Mouse (Mus musculus): Measurements from ENCODE around the gene Sprr2a1. TPM values are rescaled to one million over a fixed set of nuclear protein-coding genes. Genes with fewer than 3 reads are reported as not detected.
"Not testable (repeated sequence)": the region's sequence is repeated elsewhere in the genome, so short reads cannot be mapped to it uniquely, and the experiment has no call there.

Sprr2a1 gene
- polyA plus RNA-seq (2016; fragmentation: Nextera tagmentation; extraction: Ambion mirVana), result not detected in 2 replicates

GRCm38 (mm10) chr3:92215569-92215968, at the start of gene Sprr2a1, which contains the start of gene Sprr2a2:
TSS of gene Sprr2a1 (plus strand) at chr3:92215799.
TSS of gene Sprr2a2 (plus strand) at chr3:92215920.
- not testable (repeated sequence) for H3K4me2 ChIP-seq; H3K27me3 ChIP-seq; ATAC-seq (ENCODE audit: low FRiP score); H3K4me3 ChIP-seq (replicated peaks); H3K9ac ChIP-seq; H3K27ac ChIP-seq; H3K36me3 ChIP-seq (replicated peaks); H3K9me3 ChIP-seq; H3K4me1 ChIP-seq
- WGBS, result no CpG with 5 or more reads among the region's 2 CpGs

GRCm38 (mm10) chr3:92169847-92170246, 45.8 kb upstream of the Sprr2a1 start:
- Histone ChIP-seq H3K4me3 (replicated peaks) (no peak overlapping the region), H3K27me3 (no peaks in the 10 kb centered on the region), H3K4me2 (no peak overlapping the region), H3K27ac (no peak overlapping the region), H3K4me1 (no peaks in the 10 kb centered on the region), H3K9ac (no peak overlapping the region), H3K9me3 (no peaks in the 10 kb centered on the region), H3K36me3 (replicated peaks) (no peaks in the 10 kb centered on the region)
- ATAC-seq (ENCODE audit: low FRiP score), result no peak
- 94% methylated on average over 3 of the region's 3 CpGs for WGBS

- H3K27ac ChIP-seq, result no peak overlapping the region
- H3K9me3 ChIP-seq, result no peaks in the 10 kb centered on the region
- WGBS, result 75% methylated on average over 1 of the region's 1 CpGs
- no peaks in the 10 kb centered on the region for H3K36me3 ChIP-seq (replicated peaks)
- no peak overlapping the region for H3K9ac ChIP-seq
- no peaks in the 10 kb centered on the region for H3K4me1 ChIP-seq
- no peak overlapping the region for H3K4me3 ChIP-seq (replicated peaks)
- no peak for ATAC-seq (ENCODE audit: low FRiP score)
- H3K4me2 ChIP-seq, result no peak overlapping the region
- no peaks in the 10 kb centered on the region for H3K27me3 ChIP-seq
These were observed 38.7 kb upstream of the Sprr2a1 start for GRCm38 (mm10) chr3:92176880-92177279.

GRCm38 (mm10) chr3:92195512-92196200, 19.9 kb upstream of the Sprr2a1 start:
- no peak overlapping the region for H3K4me2 ChIP-seq
- 93% methylated on average over 6 of the region's 6 CpGs for WGBS
- H3K27me3 ChIP-seq, result no peaks in the 10 kb centered on the region
- no peaks in the 10 kb centered on the region for H3K36me3 ChIP-seq (replicated peaks)
- no peak for ATAC-seq (ENCODE audit: low FRiP score)
- no peak overlapping the region for H3K4me3 ChIP-seq (replicated peaks)
- H3K9ac ChIP-seq, result no peak overlapping the region
- no peaks in the 10 kb centered on the region for H3K9me3 ChIP-seq
- H3K27ac ChIP-seq, result no peak overlapping the region
- H3K4me1 ChIP-seq, result no peaks in the 10 kb centered on the region

GRCm38 (mm10) chr3:92211133-92211925, 4.3 kb upstream of the Sprr2a1 start:
- not testable (repeated sequence) for H3K27ac ChIP-seq; H3K36me3 ChIP-seq (replicated peaks); H3K4me3 ChIP-seq (replicated peaks); ATAC-seq (ENCODE audit: low FRiP score); H3K4me1 ChIP-seq; H3K9me3 ChIP-seq; H3K4me2 ChIP-seq; H3K27me3 ChIP-seq; H3K9ac ChIP-seq
- WGBS, result no CpG with 5 or more reads among the region's 16 CpGs

- not testable (repeated sequence) for H3K4me1 ChIP-seq; H3K9ac ChIP-seq; ATAC-seq (ENCODE audit: low FRiP score); H3K4me2 ChIP-seq; H3K9me3 ChIP-seq; H3K36me3 ChIP-seq (replicated peaks); H3K4me3 ChIP-seq (replicated peaks); H3K27ac ChIP-seq; H3K27me3 ChIP-seq
- no CpG with 5 or more reads among the region's 1 CpGs for whole genome bisulfite sequencing
These were observed 3.5 kb upstream of the Sprr2a1 start for GRCm38 (mm10) chr3:92212059-92212458.

- H3K36me3 ChIP-seq (replicated peaks); ATAC-seq (ENCODE audit: low FRiP score); H3K27me3 ChIP-seq; H3K4me2 ChIP-seq; H3K9me3 ChIP-seq; H3K4me3 ChIP-seq (replicated peaks); H3K4me1 ChIP-seq; H3K9ac ChIP-seq; H3K27ac ChIP-seq: not testable (repeated sequence)
These were observed 1.9 kb upstream of the Sprr2a1 start for GRCm38 (mm10) chr3:92213651-92214050.

GRCm38 (mm10) chr3:92219031-92219430, 3.4 kb downstream of the Sprr2a1 start:
- H3K4me3 ChIP-seq (replicated peaks); H3K9me3 ChIP-seq; H3K27ac ChIP-seq; H3K36me3 ChIP-seq (replicated peaks); H3K27me3 ChIP-seq; H3K9ac ChIP-seq; H3K4me2 ChIP-seq; H3K4me1 ChIP-seq: not testable (repeated sequence)
- peak; percentile 57; the same call in 1 of the 2 replicates for ATAC-seq (ENCODE audit: low FRiP score)
- no CpG with 5 or more reads among the region's 8 CpGs for WGBS

GRCm38 (mm10) chr3:92223708-92224107, 8.1 kb downstream of the Sprr2a1 start:
- not testable (repeated sequence) for H3K27me3 ChIP-seq; H3K4me1 ChIP-seq; H3K4me2 ChIP-seq; H3K9ac ChIP-seq; H3K36me3 ChIP-seq (replicated peaks); H3K9me3 ChIP-seq; H3K4me3 ChIP-seq (replicated peaks); H3K27ac ChIP-seq
- peak; percentile 56; the same call in 1 of the 2 replicates for ATAC-seq (ENCODE audit: low FRiP score)

GRCm38 (mm10) chr3:92227410-92227809, 11.8 kb downstream of the Sprr2a1 start:
- not testable (repeated sequence) for H3K36me3 ChIP-seq (replicated peaks); H3K27me3 ChIP-seq; H3K9ac ChIP-seq; H3K27ac ChIP-seq; H3K4me2 ChIP-seq; H3K4me1 ChIP-seq; H3K4me3 ChIP-seq (replicated peaks); ATAC-seq (ENCODE audit: low FRiP score); H3K9me3 ChIP-seq
- WGBS, result 83% methylated on average over 3 of the region's 3 CpGs

- ATAC-seq (ENCODE audit: low FRiP score), result peak; percentile 44; the same call in 1 of the 2 replicates
- not testable (repeated sequence) for H3K36me3 ChIP-seq (replicated peaks); H3K4me2 ChIP-seq; H3K4me3 ChIP-seq (replicated peaks); H3K4me1 ChIP-seq; H3K27ac ChIP-seq; H3K27me3 ChIP-seq; H3K9ac ChIP-seq; H3K9me3 ChIP-seq
- WGBS, result no CpG with 5 or more reads among the region's 5 CpGs
These were observed 21.0 kb downstream of the Sprr2a1 start for GRCm38 (mm10) chr3:92236463-92237189.

- H3K4me2 ChIP-seq; H3K9ac ChIP-seq; H3K36me3 ChIP-seq (replicated peaks); H3K9me3 ChIP-seq; H3K27me3 ChIP-seq; H3K27ac ChIP-seq; ATAC-seq (ENCODE audit: low FRiP score); H3K4me3 ChIP-seq (replicated peaks); H3K4me1 ChIP-seq: not testable (repeated sequence)
These were observed 23.1 kb downstream of the Sprr2a1 start for GRCm38 (mm10) chr3:92238736-92239135.

Data from forebrain, embryonic 12.5 days (tissue).